Comparison of ENCODE assay signal across 9 mouse cellular contexts in genomic region chr4:148397531-148398287, GRCm38 (mm10). TPM values are rescaled to one million over a fixed set of nuclear protein-coding genes. Genes with fewer than 3 reads are reported as not detected.
DNase-seq lines count a peak whose midpoint lies in the region; ATAC-seq and TF ChIP-seq lines count a peak whose summit lies in the region.
"Had no signal": no experiment of that assay in that cellular context is flagged by ENCODE, and none has a peak within 500 bp of the region (broad histone marks: within the 10 kb centered on the region; RNA-seq: fewer than 3 reads in every experiment).

No protein-coding gene starts in this region.

- no peak overlapping the region for H3K9ac ChIP-seq in forebrain, embryonic 15.5 days (replicated peaks)
- H3K9ac ChIP-seq in forebrain, embryonic 16.5 days (replicated peaks; ENCODE audit: low read depth, low read length) = no peak overlapping the region

- no peak for ATAC-seq in forebrain, embryonic 15.5 days (replicated peaks)
- peak; percentile 9; the same call in 1 of the 2 replicates for ATAC-seq in forebrain, embryonic 16.5 days
- no peak for ATAC-seq in megakaryocyte, adult 5-6 weeks (ENCODE audit: poor library complexity, severe bottlenecking)

- DNase-seq in forebrain, embryonic 10.5 days (ENCODE audit: extremely low spot score, low spot score) = no peak
- no peak for DNase-seq in midbrain, embryonic 10.5 days (ENCODE audit: low spot score)
- no peak for DNase-seq in spleen, postnatal 36 days (ENCODE audit: low spot score in 2 of 2)
- no peak for DNase-seq in kidney, postnatal 4 days
- DNase-seq: kidney, adult 11 months had no signal

- peaks cover 17% of the 10 kb centered on the region for H3K27me3 ChIP-seq in forebrain, embryonic 10.5 days (ENCODE audit: poor library complexity, severe bottlenecking)
- 0 out of 2 replicates have a peak, but pooled peaks cover 3% of the 10 kb centered on the region for H3K27me3 ChIP-seq in forebrain, embryonic 15.5 days
- H3K27me3 ChIP-seq in E14TG2a.4 (ENCODE audit: insufficient read depth, low read length) = peaks cover 30% of the 10 kb centered on the region
- H3K27me3 ChIP-seq in forebrain, embryonic 16.5 days (replicated peaks; ENCODE audit: control insufficient read depth, insufficient read depth, low read length) = no peaks in the 10 kb centered on the region
- peaks cover 25% of the 10 kb centered on the region for H3K27me3 ChIP-seq in midbrain, embryonic 10.5 days (ENCODE audit: low read depth, poor library complexity, severe bottlenecking)

- peaks cover 34% of the 10 kb centered on the region for H3K4me1 ChIP-seq in forebrain, embryonic 10.5 days
- peaks cover 11% of the 10 kb centered on the region for H3K4me1 ChIP-seq in forebrain, embryonic 15.5 days
- peaks cover 22% of the 10 kb centered on the region for H3K4me1 ChIP-seq in E14TG2a.4 (replicated peaks; ENCODE audit: low read depth, low read length)
- H3K4me1 ChIP-seq in forebrain, embryonic 16.5 days (replicated peaks; ENCODE audit: control insufficient read depth, insufficient read depth, low read length) = peaks cover 8% of the 10 kb centered on the region; the same call in 1 of the 2 replicates
- H3K4me1 ChIP-seq in midbrain, embryonic 10.5 days = peaks cover 67% of the 10 kb centered on the region

- H3K27ac ChIP-seq in forebrain, embryonic 10.5 days = peak overlapping the region; percentile 17; the same call in 1 of the 2 replicates
- H3K27ac ChIP-seq in forebrain, embryonic 15.5 days (replicated peaks) = no peak overlapping the region
- H3K27ac ChIP-seq in forebrain, embryonic 16.5 days (ENCODE audit: low read length) = no peak overlapping the region
- peak overlapping the region; percentile 82 for H3K27ac ChIP-seq in midbrain, embryonic 10.5 days (replicated peaks)

- no peaks in the 10 kb centered on the region for H3K36me3 ChIP-seq in forebrain, embryonic 10.5 days (replicated peaks)
- no peaks in the 10 kb centered on the region for H3K36me3 ChIP-seq in forebrain, embryonic 15.5 days
- no peaks in the 10 kb centered on the region for H3K36me3 ChIP-seq in E14TG2a.4 (ENCODE audit: insufficient read depth, low read length)
- no peaks in the 10 kb centered on the region for H3K36me3 ChIP-seq in forebrain, embryonic 16.5 days (ENCODE audit: control insufficient read depth, insufficient read depth)
- H3K36me3 ChIP-seq in midbrain, embryonic 10.5 days = no peaks in the 10 kb centered on the region

- no peak overlapping the region for H3K4me3 ChIP-seq in forebrain, embryonic 10.5 days
- H3K4me3 ChIP-seq in forebrain, embryonic 15.5 days = no peak overlapping the region
- H3K4me3 ChIP-seq in E14TG2a.4 (replicated peaks; ENCODE audit: low read length) = no peak overlapping the region
- no peak overlapping the region for H3K4me3 ChIP-seq in forebrain, embryonic 16.5 days (replicated peaks; ENCODE audit: low read length)
- H3K4me3 ChIP-seq in midbrain, embryonic 10.5 days = no peak overlapping the region

- 84% methylated on average over 18 of the region's 18 CpGs for WGBS in forebrain, embryonic 10.5 days
- WGBS in forebrain, embryonic 15.5 days = 74% methylated on average over 18 of the region's 18 CpGs
- WGBS in forebrain, embryonic 16.5 days = 78% methylated on average over 18 of the region's 18 CpGs
- WGBS in midbrain, embryonic 10.5 days = 79% methylated on average over 18 of the region's 18 CpGs

- H3K4me2 ChIP-seq in forebrain, embryonic 15.5 days (replicated peaks) = no peak overlapping the region
- H3K4me2 ChIP-seq in forebrain, embryonic 16.5 days (ENCODE audit: low read length) = no peak overlapping the region

- peak; percentile 66 for TF ChIP-seq CTCF in E14TG2a.4 (conservative IDR thresholded peaks at IDR 0.05; ENCODE audit: low read length)

- no peaks in the 10 kb centered on the region for H3K9me3 ChIP-seq in forebrain, embryonic 10.5 days
- no peaks in the 10 kb centered on the region for H3K9me3 ChIP-seq in forebrain, embryonic 15.5 days
- H3K9me3 ChIP-seq in E14TG2a.4 (ENCODE audit: low read length) = no peaks in the 10 kb centered on the region
- H3K9me3 ChIP-seq in forebrain, embryonic 16.5 days (ENCODE audit: control insufficient read depth, low read length) = no peaks in the 10 kb centered on the region
- H3K9me3 ChIP-seq in midbrain, embryonic 10.5 days (replicated peaks) = no peaks in the 10 kb centered on the region

RNA-seq across cellular contexts. Expression of gene Ubiad1, which starts 46.9 kb away (rescaled TPM):
- polyA plus RNA-seq in forebrain, embryonic 10.5 days (2016; fragmentation: Nextera tagmentation; extraction: Ambion mirVana) = 27.1 and 27.3 TPM in 2 replicates
- 18.4 and 19.0 TPM in 2 replicates for polyA plus RNA-seq in forebrain, embryonic 15.5 days (2015; fragmentation: Nextera tagmentation; extraction: Ambion mirVana)
- polyA plus RNA-seq in forebrain, embryonic 16.5 days (2015; fragmentation: Nextera tagmentation; extraction: Ambion mirVana) = 19.4 and 20.4 TPM in 2 replicates
- 26.2 and 28.3 TPM in 2 replicates for polyA plus RNA-seq in midbrain, embryonic 10.5 days (2016; fragmentation: Nextera tagmentation; extraction: Ambion mirVana)
- 5.6 and 7.6 TPM in 2 replicates for total RNA-seq in megakaryocyte, adult 5-6 weeks (2015)
- 6.4 and 7.7 TPM in 2 replicates for total RNA-seq in megakaryocyte, adult 5-6 weeks (2017)

RNA-seq across cellular contexts. Expression of gene Mtor, which starts 50.7 kb away (rescaled TPM):
- polyA plus RNA-seq in forebrain, embryonic 10.5 days (2016; fragmentation: Nextera tagmentation; extraction: Ambion mirVana) = 23.3 and 27.0 TPM in 2 replicates
- polyA plus RNA-seq in forebrain, embryonic 15.5 days (2015; fragmentation: Nextera tagmentation; extraction: Ambion mirVana) = 22.6 and 25.1 TPM in 2 replicates
- polyA plus RNA-seq in forebrain, embryonic 16.5 days (2015; fragmentation: Nextera tagmentation; extraction: Ambion mirVana) = 23.1 and 24.2 TPM in 2 replicates
- 20.8 and 25.6 TPM in 2 replicates for polyA plus RNA-seq in midbrain, embryonic 10.5 days (2016; fragmentation: Nextera tagmentation; extraction: Ambion mirVana)
- 14.2 and 14.3 TPM in 2 replicates for total RNA-seq in megakaryocyte, adult 5-6 weeks (2015)
- total RNA-seq in megakaryocyte, adult 5-6 weeks (2017) = 10.8 and 13.6 TPM in 2 replicates

Comparison
In these comparisons a context has a peak if more than half of its experiments do, and no peak if none do; other contexts are left out.
1. H3K27ac ChIP-seq: peak in forebrain, embryonic 10.5 days (single experiment) and midbrain, embryonic 10.5 days (single experiment); none in forebrain, embryonic 15.5 days (single experiment) and forebrain, embryonic 16.5 days (single experiment).